Mouse (Mus musculus) c-Kit-positive CD71-negative TER-119-negative erythroid progenitor cells, embryonic 14.5 days (primary cell): Measurements from ENCODE around the gene Clasp1.

ENCODE experiments used
- DNase-seq: peaks from one replicate; pipeline ENCODE4 v3.0.0-alpha.2; 2013; ENCODE audit warnings: low read depth

Gene Clasp1

DNA sequence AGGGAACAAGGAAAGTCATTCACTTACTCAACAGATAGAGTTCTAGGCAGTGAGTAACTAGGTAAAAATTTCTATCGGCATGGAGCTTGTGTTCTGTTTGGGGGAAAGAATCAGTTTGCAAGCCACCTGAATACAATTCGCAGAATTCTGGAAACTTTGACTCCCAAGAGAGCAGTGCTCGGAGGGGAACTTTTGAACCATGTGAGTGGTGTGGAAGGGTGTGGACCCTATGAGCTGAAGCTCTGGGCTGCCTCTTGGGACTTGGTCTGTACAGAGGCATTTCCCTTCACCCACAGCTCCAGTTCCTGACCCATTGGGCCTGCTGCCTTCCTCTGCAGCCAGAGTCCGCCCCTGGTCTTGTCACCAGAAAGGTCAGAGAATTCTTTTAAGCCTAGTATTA, 64.7 kb downstream of the Clasp1 start:
- DNase-seq: no peak

DNA sequence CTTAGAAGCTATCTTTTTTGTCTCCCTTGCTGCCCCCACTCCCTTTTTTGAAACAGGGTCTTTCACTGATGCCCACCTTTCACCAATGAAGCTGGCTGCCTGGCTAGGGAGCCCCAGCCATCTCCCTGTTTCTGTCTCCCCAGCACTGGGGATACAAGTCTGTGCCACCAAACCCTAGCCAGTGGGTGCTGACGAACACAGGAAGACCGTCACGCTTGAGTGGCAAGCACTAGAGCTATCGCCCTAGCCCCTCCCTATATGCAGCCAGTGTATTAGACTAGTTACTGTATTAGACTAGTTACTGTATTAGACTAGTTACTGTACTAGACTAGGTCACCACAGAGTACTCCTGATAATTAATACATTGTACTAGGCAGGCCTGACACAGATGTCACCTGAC, 66.0 kb downstream of the Clasp1 start:
- no peak for DNase-seq

- DNase-seq: no peak
These were observed 68.5 kb downstream of the Clasp1 start for GRCm38 (mm10) chr1:118457256-118457882.

GRCm38 (mm10) chr1:118457883-118458259, 69.0 kb downstream of the Clasp1 start:
- no peak for DNase-seq

DNA sequence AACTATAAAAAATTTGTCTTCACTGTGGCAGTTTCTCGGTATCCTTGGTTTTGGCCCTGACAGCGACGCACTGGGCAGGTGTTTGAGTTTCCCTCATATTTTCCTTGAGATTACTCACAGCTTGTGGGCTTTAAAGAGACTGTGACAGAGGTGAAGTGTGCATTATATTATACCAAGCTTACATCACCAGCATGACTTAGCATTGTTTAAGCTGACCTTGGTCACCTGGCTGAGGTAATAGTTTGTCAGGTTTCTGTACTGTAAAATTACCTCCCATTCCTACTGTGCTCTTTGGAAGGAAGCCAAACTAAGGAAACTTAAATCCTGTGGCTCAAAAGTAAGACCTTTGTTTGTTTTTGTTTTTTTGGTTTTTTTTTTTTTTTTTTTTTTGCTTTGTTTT, 69.4 kb downstream of the Clasp1 start:
- no peak for DNase-seq

- DNase-seq: peak; percentile 97
These were observed 70.4 kb downstream of the Clasp1 start for GRCm38 (mm10) chr1:118458963-118459920.

DNA sequence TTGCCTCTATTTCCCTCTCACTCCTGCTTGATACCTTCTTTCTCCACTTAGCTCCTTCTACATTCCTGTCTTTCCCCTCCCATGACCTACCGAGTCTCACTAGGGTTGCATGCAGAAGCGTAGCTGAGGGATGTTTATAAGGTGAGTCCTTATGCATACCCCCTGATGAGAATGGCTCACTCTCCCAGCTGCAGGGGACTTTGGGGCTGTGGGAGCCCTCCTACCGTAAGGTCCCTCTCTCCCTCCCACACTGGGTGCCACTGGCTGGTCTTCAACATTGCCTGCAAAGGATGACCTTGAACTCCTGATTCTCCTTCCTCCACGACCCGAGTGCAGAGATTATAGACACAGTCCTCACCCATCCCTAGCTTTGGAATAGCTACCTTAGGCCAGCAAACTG, 71.9 kb downstream of the Clasp1 start:
- DNase-seq: no peak

DNA sequence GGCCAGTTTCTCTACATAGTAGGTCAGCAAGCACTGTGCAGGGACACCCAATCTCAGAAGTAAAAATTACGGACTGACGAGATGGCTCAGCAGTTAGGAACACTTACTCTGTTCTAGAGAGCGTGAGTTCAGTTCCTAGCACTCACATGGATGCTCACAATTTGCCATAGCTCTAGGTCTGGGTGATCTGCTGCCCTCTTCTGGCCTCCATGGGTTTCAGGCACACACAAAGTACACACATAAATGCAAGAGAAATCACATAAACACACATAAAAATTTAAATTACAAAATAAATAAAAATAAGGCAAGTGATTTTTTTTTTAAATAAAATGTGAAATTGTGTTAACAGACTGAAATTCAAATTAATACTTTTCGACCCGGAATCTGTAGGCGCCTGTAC, 77.2 kb downstream of the Clasp1 start:
- DNase-seq: no peak

- no peak for DNase-seq
These were observed 83.5 kb downstream of the Clasp1 start for GRCm38 (mm10) chr1:118472386-118472785.

DNA sequence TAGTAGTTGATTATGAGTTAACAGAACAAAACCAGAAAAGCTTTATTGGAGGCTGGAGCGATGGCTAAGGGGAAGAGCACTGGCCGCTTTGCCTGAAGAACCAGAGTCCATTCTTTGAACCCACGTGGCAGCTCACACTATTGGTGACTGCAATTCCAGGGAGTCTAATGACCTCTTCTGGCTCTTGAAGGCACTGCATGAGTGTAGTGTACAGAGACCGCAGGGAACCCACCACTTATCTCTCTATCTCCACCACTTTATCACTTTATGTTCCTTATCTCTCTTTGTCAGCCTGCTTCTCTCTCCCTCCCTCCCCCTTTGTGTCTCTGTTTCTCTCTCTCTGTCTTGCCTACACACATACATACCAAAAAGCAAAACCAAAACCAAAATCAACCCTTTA, 88.1 kb downstream of the Clasp1 start:
- DNase-seq: no peak

- DNase-seq: no peak
These were observed 90.4 kb downstream of the Clasp1 start for GRCm38 (mm10) chr1:118479246-118479645.

GRCm38 (mm10) chr1:118480484-118481364, 91.9 kb downstream of the Clasp1 start:
- DNase-seq: no peak

DNA sequence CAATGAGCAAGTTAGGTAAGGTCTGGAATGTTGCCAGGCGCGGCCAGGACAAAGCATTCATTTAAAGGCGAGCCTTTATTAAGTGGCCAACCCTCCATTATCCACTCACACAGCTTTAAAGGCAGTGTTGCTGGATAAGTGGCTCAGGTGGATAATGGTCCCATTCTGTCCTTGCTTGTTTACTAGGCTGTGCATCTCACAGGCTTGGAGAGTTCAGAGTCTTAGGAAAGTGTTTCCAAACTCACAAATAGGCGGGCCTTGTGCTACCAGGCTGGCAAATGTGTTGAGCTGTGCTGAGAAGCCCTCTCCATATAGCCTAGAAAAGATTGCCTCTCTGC, 92.5 kb downstream of the Clasp1 start:
- no peak for DNase-seq

DNA sequence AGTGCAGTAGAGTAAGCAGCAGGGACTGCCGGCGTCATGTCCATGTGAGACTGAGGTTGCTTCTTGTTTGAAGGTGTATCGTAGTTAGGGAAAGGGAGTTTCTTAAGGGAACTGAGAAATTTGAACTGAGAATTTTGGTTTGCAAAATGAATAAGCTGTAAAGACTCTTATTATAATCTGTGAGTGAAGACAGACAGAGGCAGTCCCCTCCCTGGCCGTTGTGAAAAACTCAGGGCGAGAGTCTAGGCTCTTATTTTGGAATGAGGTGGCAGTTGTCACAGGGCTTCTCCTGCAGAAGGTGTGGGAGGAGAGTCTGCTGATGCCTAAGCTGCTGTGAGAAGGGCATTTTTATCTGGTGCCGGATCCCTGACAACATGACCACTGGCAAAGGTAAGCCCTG, 92.8 kb downstream of the Clasp1 start:
- no peak for DNase-seq

GRCm38 (mm10) chr1:118482285-118483019, 93.6 kb downstream of the Clasp1 start:
- no peak for DNase-seq

GRCm38 (mm10) chr1:118483504-118484096, 94.7 kb downstream of the Clasp1 start:
- DNase-seq: no peak

GRCm38 (mm10) chr1:118485572-118485971, 96.7 kb downstream of the Clasp1 start:
- no peak for DNase-seq

- no peak for DNase-seq
These were observed 97.2 kb downstream of the Clasp1 start for GRCm38 (mm10) chr1:118486021-118486420.

GRCm38 (mm10) chr1:118492811-118493210, 104.0 kb downstream of the Clasp1 start:
- no peak for DNase-seq

DNA sequence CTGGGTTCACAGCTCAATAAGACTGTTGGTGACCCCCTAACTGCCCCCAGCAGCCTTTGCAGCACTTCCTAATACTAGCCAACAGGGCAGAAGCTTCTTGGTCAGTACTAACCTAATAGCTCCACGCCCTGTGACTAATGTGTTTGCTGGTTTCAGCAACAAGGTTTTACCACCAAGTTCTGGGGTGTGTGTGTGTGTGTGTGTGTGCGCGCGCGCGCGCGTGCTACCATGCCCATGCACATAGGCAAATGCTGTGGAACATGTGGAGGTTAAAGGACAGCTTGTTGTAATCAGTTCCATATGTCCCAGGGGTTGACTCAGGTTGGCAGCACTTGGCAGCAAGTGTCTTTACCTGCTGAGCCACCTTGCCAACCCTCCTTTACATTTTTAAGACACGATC, 105.7 kb downstream of the Clasp1 start:
- no peak for DNase-seq

GRCm38 (mm10) chr1:118498311-118498710, 109.5 kb downstream of the Clasp1 start:
- peak; percentile 76 for DNase-seq
